Mouse (Mus musculus) CH12.LX (cell line): Measurements from ENCODE around the gene Atad5.

Experiments used
- CHD2 ChIP-seq: IDR thresholded peaks from 2 replicates; pipeline ENCODE4 v1.6.1; 2011; ENCODE audit warnings: low read length, improper control_type of control experiment
- CTCF ChIP-seq, 2 experiments: IDR thresholded peaks in 1 of 2; conservative IDR thresholded peaks in 1 of 2; 2 replicates each; pipeline ENCODE4 v1.5.1; 2011 to 2012; ENCODE audit warnings: low read depth in 2 of 2, low read length in 2 of 2, improper control_type of control experiment in 1 of 2, inconsistent platforms in 1 of 2, mild to moderate bottlenecking in 1 of 2, moderate library complexity in 1 of 2
- E2F4 ChIP-seq: IDR thresholded peaks from 2 replicates; pipeline ENCODE4 v1.6.1; 2011; ENCODE audit warnings: low read depth, low read length, improper control_type of control experiment; ENCODE audit not compliant: insufficient replicate concordance
- KAT2A ChIP-seq: IDR thresholded peaks from 2 replicates; pipeline ENCODE4 v1.6.1; 2012; ENCODE audit warnings: low read length, improper control_type of control experiment, inconsistent platforms; ENCODE audit not compliant: insufficient replicate concordance
- MAFK ChIP-seq: IDR thresholded peaks from 2 replicates; pipeline ENCODE4 v1.6.1; 2011; ENCODE audit warnings: low read length, improper control_type of control experiment; ENCODE audit not compliant: insufficient replicate concordance
- MEF2A ChIP-seq: IDR thresholded peaks from 2 replicates; pipeline ENCODE4 v1.6.1; 2014; ENCODE audit warnings: low read depth, mild to moderate bottlenecking, inconsistent platforms, low read length, improper control_type of control experiment, borderline replicate concordance
- MYC ChIP-seq: IDR thresholded peaks from 2 replicates; pipeline ENCODE4 v1.6.1; 2011; ENCODE audit warnings: low read depth, mild to moderate bottlenecking, improper control_type of control experiment, low read length
- NELFE ChIP-seq: IDR thresholded peaks from 2 replicates; pipeline ENCODE4 v1.6.1; 2011; ENCODE audit warnings: low read depth, low read length, improper control_type of control experiment
- POLR2A ChIP-seq: IDR thresholded peaks from 2 replicates; pipeline ENCODE4 v1.6.1; 2011; ENCODE audit warnings: low read depth, mild to moderate bottlenecking, improper control_type of control experiment, low read length
- SIN3A ChIP-seq: IDR thresholded peaks from 2 replicates; pipeline ENCODE4 v1.6.1; 2012; ENCODE audit warnings: low read length, improper control_type of control experiment, inconsistent platforms
- TBP ChIP-seq: conservative IDR thresholded peaks from 2 replicates; pipeline ENCODE4 v1.6.1; 2011; ENCODE audit warnings: low read depth, low read length, improper control_type of control experiment
- USF2 ChIP-seq: conservative IDR thresholded peaks from 2 replicates; pipeline ENCODE4 v1.6.1; 2011; ENCODE audit warnings: low read depth, low read length, improper control_type of control experiment
- ZC3H11A ChIP-seq: IDR thresholded peaks from 2 replicates; pipeline ENCODE4 v1.6.1; 2012; ENCODE audit warnings: low read depth, mild to moderate bottlenecking, inconsistent platforms, low read length, improper control_type of control experiment

- TF ChIP-seq CHD2 (0 out of 2 replicates have a peak, but pooled peaks have one; percentile 4), E2F4 (no peak), MYC (peak; percentile 48; the same call in 1 of the 2 replicates), CTCF (conservative IDR thresholded peaks at IDR 0.05 in 1 of 2, IDR thresholded peaks at IDR 0.05 in 1 of 2; ENCODE audit: low read depth in 2 of 2, low read length in 2 of 2) (no peak; a peak in 1 of 4 replicates), TBP (no peak), MAFK (no peak), POLR2A (no peak), KAT2A (no peak), USF2 (no peak), MEF2A (no peak), ZC3H11A (no peak), NELFE (no peak), SIN3A (no peak)
These were observed 10.4 kb upstream of the Atad5 start for GRCm38 (mm10) chr11:80078831-80079230.
